Mouse (Mus musculus) CD4-positive naive resting alpha-beta T cell, adult 76 days (primary cell): Measurements from ENCODE around the gene Kcnip1. TPM values are rescaled to one million over a fixed set of nuclear protein-coding genes. Genes with fewer than 3 reads are reported as not detected.

Experiments
- total RNA-seq: library from RNA; stranded (reverse); gene quantifications from one replicate; pipeline ENCODE4 v1.2.4, GENCODE M21; 2023

Gene Kcnip1
- total RNA-seq, result not detected

DNA sequence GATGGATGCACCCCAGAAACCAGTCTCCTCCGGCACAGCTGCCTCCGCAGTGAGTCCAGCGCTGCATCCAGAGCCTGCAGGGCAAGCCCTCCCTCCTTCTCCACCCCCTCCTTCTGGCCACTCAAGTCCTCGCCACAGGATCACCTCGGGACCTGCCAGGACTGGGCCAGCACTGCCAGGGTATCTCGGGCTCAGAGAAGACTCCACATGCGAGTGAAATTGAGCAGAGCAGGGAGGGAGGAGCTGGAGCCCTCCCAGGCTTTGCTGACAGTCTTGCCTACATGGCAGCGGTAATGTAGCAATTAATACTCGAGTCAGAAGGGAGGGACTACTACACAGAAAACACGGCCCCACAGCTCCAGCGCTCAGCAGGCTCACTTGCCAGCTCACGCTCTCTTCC lies at the start of gene Kcnip1:
Gene Kcnip1 (minus strand): TSS at position 215 of the 400 bp plus-strand sequence.

DNA sequence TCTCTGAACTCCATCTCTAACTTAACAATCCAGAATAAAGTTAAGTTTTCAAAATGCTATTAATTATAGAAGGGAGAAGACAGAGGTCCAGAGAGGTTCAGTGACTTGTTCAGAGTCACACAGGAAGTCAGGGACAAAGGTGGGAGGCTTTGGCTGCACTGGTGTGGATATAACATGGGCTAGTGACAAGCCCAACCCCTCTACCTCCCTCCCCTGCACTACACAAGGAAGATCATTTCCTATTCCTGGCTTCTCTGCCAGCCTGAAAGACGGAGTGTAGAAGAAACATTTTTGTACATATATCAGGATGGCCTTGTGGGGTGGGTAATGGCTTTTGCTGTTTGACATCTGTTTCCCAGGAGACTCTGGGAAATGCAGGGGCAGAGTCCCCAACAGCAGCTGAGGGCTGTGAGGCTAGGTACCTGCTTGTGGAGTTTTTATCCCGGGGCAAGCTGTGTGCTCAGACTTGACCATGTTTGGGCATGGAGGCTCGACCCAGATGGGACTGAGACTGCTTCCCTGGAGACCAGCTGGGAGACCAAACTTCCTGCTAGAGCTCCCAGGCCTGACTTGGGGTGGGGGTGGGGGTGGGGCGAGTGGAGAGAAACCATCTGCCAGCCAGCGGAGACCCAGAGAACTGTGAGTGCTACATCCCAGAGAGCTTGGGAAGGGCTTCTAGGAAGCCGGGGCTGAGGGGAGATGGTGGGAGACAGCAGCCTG lies 30.1 kb downstream of the Kcnip1 start, which contains the start of gene Kcnmb1:
Gene Kcnmb1 (plus strand): TSS at position 326 of the 720 bp plus-strand sequence.

DNA sequence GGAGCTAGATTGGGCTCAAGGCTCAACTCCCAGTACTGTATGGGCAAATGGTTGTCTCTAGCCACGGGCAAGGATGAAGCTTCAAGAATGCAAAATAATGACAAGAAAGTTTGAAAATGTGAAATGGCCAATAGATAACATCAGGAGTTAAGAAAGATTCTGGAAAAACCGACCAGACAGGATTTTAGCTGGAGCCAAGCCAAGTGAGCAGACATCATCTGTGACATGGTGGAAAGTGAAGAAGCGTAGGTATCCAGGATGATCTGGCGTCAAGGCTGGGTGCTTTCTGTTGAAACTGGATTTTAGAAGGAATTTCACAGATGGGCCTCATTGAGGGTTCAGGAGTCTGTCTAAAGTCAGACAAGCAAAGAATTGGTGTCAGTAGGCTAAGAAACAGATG lies 394.0 kb downstream of the Kcnip1 start, which contains the start of gene D130052B06Rik:
Gene D130052B06Rik (plus strand): TSS at position 317 of the 400 bp plus-strand sequence.

Other genes starting within 250 kb of the Kcnip1 start
- not detected for gene Kcnmb1, start 30.1 kb downstream of the Kcnip1 start, total RNA-seq
- gene Lcp2, start 53.8 kb upstream of the Kcnip1 start, total RNA-seq, result 208 TPM
- gene 4930469K13Rik, start 105.4 kb upstream of the Kcnip1 start, total RNA-seq, result 0.88 TPM
- gene Foxi1, start 214.9 kb upstream of the Kcnip1 start, total RNA-seq, result not detected